Mouse (Mus musculus): ENCODE measurements at regions not wholly inside any gene's neighbourhood (a gene's known extent, or its start where the extent isn't known, plus 50 kb on each side); places are given as distances from the start of the nearest gene placed in this dataset.

- no peak for DNase-seq (ENCODE audit: low spot score in 2 of 2)
Observed at GRCm38 (mm10) chr13:79453227-79453626, 1253.7 kb upstream of the Nr2f1 start.

GRCm38 (mm10) chr13:79443113-79443512 lies 1243.6 kb upstream of the Nr2f1 start:
- no peak for DNase-seq (ENCODE audit: low spot score in 2 of 2)

- no peak for DNase-seq (ENCODE audit: low spot score in 2 of 2)
Observed at GRCm38 (mm10) chr13:79442701-79443100, 1243.1 kb upstream of the Nr2f1 start.

GRCm38 (mm10) chr13:79431465-79431864 lies 1231.9 kb upstream of the Nr2f1 start:
- no peak for DNase-seq (ENCODE audit: low spot score in 2 of 2)

- DNase-seq (ENCODE audit: low spot score in 2 of 2), result no peak
Observed at GRCm38 (mm10) chr13:79430987-79431386, 1231.4 kb upstream of the Nr2f1 start.

GRCm38 (mm10) chr13:79430562-79430961 lies 1231.0 kb upstream of the Nr2f1 start:
- no peak for DNase-seq (ENCODE audit: low spot score in 2 of 2)

- no peak for DNase-seq (ENCODE audit: low spot score in 2 of 2)
Observed at GRCm38 (mm10) chr13:79417841-79418240, 1218.3 kb upstream of the Nr2f1 start.

GRCm38 (mm10) chr13:79400082-79400481 lies 1200.5 kb upstream of the Nr2f1 start:
- DNase-seq (ENCODE audit: low spot score in 2 of 2), result peak in 1 of 2 experiments; percentile 25

- no peak for DNase-seq (ENCODE audit: low spot score in 2 of 2)
Observed at GRCm38 (mm10) chr13:79393938-79394337, 1194.4 kb upstream of the Nr2f1 start.

- no peak for DNase-seq (ENCODE audit: low spot score in 2 of 2)
Observed at GRCm38 (mm10) chr13:79387928-79388327, 1188.4 kb upstream of the Nr2f1 start.

GRCm38 (mm10) chr13:79341494-79341893 lies 1141.9 kb upstream of the Nr2f1 start:
- DNase-seq (ENCODE audit: low spot score in 2 of 2), result no peak

GRCm38 (mm10) chr13:79340459-79340858 lies 1140.9 kb upstream of the Nr2f1 start:
- DNase-seq (ENCODE audit: low spot score in 2 of 2), result no peak

GRCm38 (mm10) chr13:79339793-79340192 lies 1140.2 kb upstream of the Nr2f1 start:
- no peak for DNase-seq (ENCODE audit: low spot score in 2 of 2)

GRCm38 (mm10) chr13:79320146-79320545 lies 1120.6 kb upstream of the Nr2f1 start:
- no peak for DNase-seq (ENCODE audit: low spot score in 2 of 2)

GRCm38 (mm10) chr13:79309584-79310110 lies 1110.1 kb upstream of the Nr2f1 start:
- DNase-seq (ENCODE audit: low spot score in 2 of 2), result no peak

- no peak for DNase-seq (ENCODE audit: low spot score in 2 of 2)
Observed at GRCm38 (mm10) chr13:79297225-79297710, 1097.7 kb upstream of the Nr2f1 start.

GRCm38 (mm10) chr13:79288022-79288421 lies 1088.5 kb upstream of the Nr2f1 start:
- no peak for DNase-seq (ENCODE audit: low spot score in 2 of 2)

- DNase-seq (ENCODE audit: low spot score in 2 of 2), result no peak
Observed at GRCm38 (mm10) chr13:79286181-79286580, 1086.6 kb upstream of the Nr2f1 start.

- peak in 1 of 2 experiments; percentile 5 for DNase-seq (ENCODE audit: low spot score in 2 of 2)
Observed at GRCm38 (mm10) chr13:79285478-79285877, 1085.9 kb upstream of the Nr2f1 start.

- no peak for DNase-seq (ENCODE audit: low spot score in 2 of 2)
Observed at GRCm38 (mm10) chr13:79277714-79278113, 1078.2 kb upstream of the Nr2f1 start.

GRCm38 (mm10) chr13:79277313-79277712 lies 1077.8 kb upstream of the Nr2f1 start:
- DNase-seq (ENCODE audit: low spot score in 2 of 2), result no peak

GRCm38 (mm10) chr13:79255362-79255761 lies 1055.8 kb upstream of the Nr2f1 start:
- no peak for DNase-seq (ENCODE audit: low spot score in 2 of 2)

- no peak for DNase-seq (ENCODE audit: low spot score in 2 of 2)
Observed at GRCm38 (mm10) chr13:79252385-79252784, 1052.8 kb upstream of the Nr2f1 start.

GRCm38 (mm10) chr13:79251269-79251668 lies 1051.7 kb upstream of the Nr2f1 start:
- DNase-seq (ENCODE audit: low spot score in 2 of 2), result no peak
